Mouse (Mus musculus) heart, postnatal 4 days (tissue): ENCODE measurements around the gene Chic2. TPM values are rescaled to one million over a fixed set of nuclear protein-coding genes. Genes with fewer than 3 reads are reported as not detected.
A peak's percentile ranks its signal among the peaks of the same experiment; 100 is the strongest.

Source experiments
- DNase-seq: peaks from one replicate; pipeline ENCODE4 v3.0.0; 2021
- total RNA-seq, 2 experiments: library from RNA; stranded (reverse); gene quantifications; 2 replicates each; pipeline ENCODE4 v1.2.3; 2021

The Chic2 gene
- total RNA-seq, 2 experiments from 2014 or later = 29.3 to 29.6 TPM

DNA sequence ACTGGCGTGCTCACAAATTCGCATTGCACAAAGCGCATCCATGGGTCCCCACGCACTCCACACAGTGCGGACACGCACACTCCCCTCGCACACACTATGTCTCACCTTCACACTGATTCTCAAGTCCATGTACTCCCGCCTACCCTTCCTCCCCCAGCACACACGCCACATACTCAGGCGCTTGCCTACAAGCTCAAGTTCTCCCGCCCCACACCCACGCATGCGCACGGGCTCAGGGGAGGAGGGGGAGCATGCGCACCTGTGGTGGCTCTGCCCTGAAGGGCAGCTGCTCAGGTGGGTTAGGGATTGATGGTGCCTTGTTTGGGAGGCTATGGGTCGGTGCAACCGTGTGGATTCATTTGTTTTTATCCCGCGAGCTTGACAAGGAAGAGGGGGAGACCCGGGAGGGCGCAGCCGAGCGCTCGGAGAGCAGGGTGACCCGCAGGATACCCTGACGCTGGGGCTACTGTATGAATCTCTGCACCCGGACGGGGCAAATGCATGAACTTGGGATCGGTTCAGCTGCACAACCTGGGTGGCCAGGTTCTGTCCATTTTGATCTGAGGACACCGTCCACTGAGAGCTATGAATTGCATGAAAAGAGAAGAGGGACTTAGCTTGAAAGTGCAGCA is 22.7 kb upstream of the Chic2 start:
- DNase-seq = peak; percentile 58

GRCm38 (mm10) chr5:75066715-75067114 is 22.1 kb upstream of the Chic2 start:
- no peak for DNase-seq

DNA sequence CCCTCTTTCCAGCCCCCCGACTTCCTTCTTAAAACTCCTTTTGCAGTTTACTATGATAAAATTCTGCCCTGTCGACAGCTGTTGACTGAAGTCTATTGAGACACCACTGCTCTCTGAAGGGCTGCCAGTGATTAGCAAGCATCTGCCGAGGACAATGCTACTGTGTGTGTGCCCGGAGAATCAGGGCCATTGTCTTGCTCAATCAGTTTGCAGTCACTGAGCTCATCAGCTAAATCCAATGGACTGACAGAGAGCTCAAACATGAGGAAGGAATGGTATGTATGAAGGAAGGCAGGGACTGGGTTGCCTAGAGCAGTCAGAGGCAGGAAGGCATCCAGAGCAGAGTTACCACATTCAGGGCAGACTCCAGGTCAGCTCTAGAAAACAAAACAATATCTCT is 18.6 kb upstream of the Chic2 start:
- no peak for DNase-seq

DNA sequence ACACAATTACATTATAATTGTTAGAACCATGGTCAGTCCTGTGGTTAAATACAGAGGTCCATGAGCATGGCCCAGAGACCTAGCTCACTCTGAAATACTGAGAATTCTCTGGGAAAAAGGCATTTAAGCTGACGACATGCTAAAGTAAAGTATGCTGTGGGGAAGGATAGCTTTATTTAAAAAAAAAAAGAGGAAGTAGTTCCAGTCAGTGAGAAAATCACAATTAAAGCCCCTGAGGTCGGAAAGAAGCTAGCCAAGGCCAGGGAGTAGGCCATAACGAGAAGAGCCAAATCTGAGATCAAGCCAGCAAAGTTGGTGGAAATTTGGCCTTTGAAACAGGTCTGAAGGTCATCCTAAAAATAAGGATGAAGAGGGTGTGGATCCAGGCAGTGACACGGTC is 6.5 kb upstream of the Chic2 start:
- no peak for DNase-seq

DNA sequence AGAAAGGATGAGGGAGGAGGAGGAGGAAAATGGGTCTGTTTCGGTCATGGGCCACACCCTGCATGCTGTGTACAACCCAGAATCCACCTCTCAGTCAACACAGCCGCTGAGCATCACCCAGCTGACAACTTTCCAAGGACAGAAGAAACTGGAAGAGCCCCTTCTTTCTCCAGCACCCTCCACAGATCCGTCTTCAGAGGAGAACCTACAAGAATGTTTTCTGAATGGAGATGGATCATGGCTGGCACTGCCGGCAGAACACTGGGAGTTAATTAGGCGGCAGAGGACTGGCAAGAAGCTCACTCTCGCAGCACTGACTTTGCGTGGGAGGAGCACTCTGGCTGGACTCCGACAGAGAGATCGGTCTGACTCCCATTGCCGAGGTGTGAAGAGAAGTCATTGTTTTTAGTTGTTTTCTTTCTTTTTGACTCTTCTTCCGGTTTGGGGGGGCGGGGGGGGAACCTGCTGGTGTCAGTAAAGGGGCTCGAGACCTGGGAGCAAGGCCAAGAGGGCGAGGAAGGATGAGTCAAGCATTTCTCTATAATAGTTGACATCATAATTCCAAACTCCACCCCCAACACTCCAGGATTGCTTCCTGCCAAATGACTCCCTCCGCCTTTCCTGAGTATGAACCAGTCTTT is 2.2 kb upstream of the Chic2 start:
- DNase-seq = peak; percentile 76

- no peak for DNase-seq
Measured at GRCm38 (mm10) chr5:75045371-75045770, 797 bp upstream of the Chic2 start.

DNA sequence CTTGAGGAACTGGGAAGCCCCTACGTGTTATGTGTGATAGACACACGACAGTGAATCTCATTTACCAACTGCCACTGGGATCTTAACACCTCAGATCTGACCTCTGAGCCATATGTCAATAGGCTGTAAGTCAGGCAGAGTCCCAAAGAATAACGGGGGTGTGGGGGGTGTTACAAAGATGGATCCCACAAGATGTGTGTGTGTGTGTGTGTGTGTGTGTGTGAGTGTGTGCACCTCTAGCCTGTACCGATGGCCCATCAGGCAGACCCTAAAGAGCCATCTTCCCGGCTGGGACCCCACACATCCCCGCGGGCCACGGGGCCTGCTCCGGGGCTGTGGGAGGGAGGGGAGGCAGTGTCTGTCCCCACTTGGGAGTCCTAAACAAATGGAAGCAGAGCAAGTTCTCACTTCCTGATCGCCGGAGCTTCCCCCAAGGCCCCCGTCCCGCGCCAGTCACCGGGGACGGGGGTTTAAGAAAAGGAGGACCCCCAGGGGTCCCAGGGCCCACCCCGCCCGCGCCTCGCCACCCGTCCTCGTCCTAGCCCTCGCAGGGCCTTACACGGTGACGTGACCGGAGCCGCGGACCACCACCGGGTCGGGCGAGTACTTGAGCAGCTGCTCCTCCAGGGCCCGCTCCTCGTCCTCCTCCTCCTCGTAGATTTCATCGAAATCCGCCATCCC is 813 bp downstream of the Chic2 start:
- DNase-seq = no peak

GRCm38 (mm10) chr5:75043011-75043445 is 1.5 kb downstream of the Chic2 start:
- DNase-seq = no peak

GRCm38 (mm10) chr5:75039307-75039706 is 5.3 kb downstream of the Chic2 start:
- no peak for DNase-seq

DNA sequence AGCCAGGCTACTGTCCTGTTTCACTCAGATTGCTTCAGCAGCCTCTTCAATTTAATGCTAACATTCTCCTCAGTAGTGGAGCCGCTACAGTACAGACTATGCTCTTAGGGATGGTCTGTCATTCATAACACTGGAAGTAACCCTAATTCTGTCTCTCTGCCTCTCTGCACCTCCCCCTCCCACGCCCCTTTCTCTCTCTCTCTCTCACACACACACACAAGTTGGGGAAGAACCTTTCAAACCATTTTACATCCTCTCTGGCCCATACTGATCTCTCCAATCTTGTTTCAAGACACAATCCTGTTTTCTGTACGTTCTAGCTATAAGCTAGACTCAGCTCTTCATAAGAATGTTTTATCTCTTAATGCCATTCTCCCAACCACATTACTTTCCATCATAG is 9.1 kb downstream of the Chic2 start:
- DNase-seq = no peak

DNA sequence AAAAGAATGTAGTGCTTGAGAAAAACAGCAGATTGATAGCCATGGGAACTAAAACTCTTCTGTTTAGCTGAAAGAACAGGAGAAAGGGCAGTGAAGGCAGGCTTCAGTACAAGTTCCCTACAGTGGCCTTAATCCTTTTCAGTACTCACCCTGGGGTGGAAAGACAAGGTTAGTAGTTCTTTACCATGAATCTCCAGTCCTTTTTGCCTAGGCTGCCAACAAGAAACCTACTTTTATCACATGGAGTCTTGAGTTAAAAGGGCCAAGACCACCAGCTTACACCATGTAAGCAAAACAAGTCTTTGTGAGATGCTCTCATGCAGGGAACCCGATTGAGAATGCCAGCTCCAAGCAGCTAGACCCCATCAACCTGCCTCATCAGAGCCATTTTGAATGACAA is 29.8 kb downstream of the Chic2 start:
- DNase-seq = no peak

- DNase-seq = no peak
Measured at GRCm38 (mm10) chr5:75012771-75013421, 31.7 kb downstream of the Chic2 start.

DNA sequence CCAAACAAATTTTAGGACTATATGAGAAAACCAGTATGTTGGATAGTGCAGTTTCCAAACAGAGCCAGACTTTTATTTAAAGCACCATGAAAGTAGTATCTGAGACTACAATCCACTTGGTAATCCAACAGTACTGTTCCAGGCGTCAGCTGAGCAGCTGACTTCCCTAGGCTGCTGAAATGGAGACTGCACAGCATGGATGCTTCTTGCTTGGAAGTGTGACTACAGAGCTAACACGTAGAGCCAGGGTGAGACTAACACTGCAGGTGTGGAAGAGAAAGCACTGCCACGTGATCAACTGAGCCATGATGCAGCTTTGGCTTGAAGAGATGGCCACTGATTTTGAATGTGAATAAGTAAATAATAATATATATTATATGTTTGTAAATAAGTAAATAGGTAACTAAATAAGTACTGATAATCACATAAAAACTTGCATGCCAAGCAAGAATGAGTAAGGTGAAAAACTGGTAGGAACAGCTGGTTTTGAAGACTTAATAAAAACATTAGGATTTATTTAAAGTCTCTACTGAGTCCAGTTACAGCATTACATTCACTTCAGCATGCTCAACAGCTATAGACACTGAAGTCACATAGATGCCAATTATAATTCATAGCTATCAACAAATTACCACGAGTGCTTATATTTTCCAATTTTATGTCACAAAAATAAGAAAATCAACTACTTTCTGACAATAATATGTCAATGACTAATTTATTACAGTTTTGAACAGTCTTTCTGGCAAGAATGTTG is 32.4 kb downstream of the Chic2 start:
- DNase-seq = no peak

- DNase-seq = no peak
Measured at GRCm38 (mm10) chr5:75004755-75005154, 39.8 kb downstream of the Chic2 start.

- peak; percentile 52 for DNase-seq
Measured at GRCm38 (mm10) chr5:75002109-75002508, 42.5 kb downstream of the Chic2 start.

DNA sequence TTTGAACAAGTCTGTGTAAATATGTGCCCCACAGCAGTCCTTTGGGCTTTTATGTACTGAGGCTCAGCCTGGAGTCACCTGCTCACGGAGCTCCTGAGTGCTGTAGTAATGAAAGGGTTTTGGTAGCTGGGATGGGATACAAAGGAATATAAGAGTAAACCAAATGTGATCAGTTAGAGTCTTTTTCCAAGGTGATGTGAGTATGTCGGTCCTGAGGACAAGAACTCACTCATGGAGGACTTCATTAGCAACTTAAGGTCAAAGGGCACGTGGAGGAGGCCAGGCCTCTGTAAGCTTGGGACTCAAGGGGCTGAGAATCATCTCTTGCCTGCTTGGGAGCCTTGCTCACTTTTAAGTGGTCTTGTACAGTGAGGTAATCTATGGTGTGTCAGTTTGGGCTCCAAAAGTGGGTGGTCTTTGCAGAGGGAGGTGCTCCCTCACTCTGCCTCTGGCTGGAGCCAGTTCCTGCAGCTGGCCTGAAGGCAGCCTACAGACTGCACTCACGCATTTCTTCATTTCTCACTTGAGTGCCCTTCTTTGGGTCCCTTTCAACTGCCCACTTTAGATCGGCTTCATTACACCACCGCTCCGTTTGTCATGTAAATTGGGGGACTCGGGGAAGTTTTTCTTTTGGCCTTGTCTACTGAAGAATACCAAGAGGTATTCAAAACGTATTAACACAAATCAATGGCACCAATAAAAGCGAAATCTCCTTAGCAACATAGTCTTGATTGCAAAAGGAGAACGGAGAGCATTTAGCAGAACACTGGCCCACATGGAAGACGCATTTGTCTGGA is 45.7 kb downstream of the Chic2 start:
- DNase-seq = no peak

- DNase-seq = peak; percentile 37
Measured at GRCm38 (mm10) chr5:74994947-74995346, 49.6 kb downstream of the Chic2 start.

DNA sequence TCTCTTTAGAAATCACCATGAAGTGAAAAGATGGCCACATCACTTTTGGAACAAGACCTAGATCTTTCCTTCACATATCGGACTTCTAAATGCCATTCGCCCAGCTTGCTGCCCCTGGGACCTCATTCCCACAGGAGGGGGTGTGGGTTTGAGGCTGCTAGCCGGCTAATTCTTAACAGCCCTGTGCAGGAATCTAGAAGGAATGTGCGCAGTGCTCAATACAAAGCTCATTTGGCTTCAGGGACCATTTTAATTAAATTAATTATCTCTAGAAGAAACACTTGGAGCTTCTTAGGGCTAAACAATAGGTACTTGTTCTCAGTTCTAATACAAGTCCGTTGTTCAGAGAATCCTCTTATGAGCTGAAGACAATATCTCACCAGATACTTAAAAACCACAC is 60.5 kb downstream of the Chic2 start:
- DNase-seq = no peak

- no peak for DNase-seq
Measured at GRCm38 (mm10) chr5:74980574-74980973, 64.0 kb downstream of the Chic2 start.

DNA sequence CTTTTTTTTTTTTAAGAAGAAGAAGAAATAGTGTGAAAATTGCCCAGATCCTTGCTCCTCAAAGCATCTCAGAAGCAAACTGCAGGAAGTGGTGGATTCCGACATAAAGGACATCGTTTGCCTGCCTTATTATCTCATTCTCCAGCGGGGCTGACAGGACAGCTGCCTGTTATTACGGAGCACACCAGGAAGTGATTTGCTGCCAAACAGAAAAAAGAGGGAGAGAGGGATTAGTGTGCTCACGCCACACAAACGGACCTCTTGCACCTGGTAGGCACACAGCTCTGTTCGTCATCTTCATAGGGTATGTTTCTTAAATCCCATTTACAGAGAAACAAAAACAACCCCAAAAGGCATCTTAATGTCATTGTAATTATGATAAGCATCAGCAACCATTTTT is 64.4 kb downstream of the Chic2 start:
- no peak for DNase-seq

GRCm38 (mm10) chr5:74979586-74979985 is 65.0 kb downstream of the Chic2 start:
- peak; percentile 21 for DNase-seq

- DNase-seq = no peak
Measured at GRCm38 (mm10) chr5:74975507-74975906, 69.1 kb downstream of the Chic2 start.
